Comparison of ENCODE assay signal across 26 mouse cellular contexts in genomic region chr11:52122045-52122444, GRCm38 (mm10). TPM values are rescaled to one million over a fixed set of nuclear protein-coding genes. Genes with fewer than 3 reads are reported as not detected.
"Had no signal": no experiment of that assay in that cellular context is flagged by ENCODE, and none has a peak within 500 bp of the region (broad histone marks: within the 10 kb centered on the region; RNA-seq: fewer than 3 reads in every experiment).

No protein-coding gene starts in this region.

- DNase-seq: lung, adult 2 months; lung, postnatal 14 days; lung, postnatal 36 days; retina, postnatal 1 day; right cerebral cortex, adult 18-20 months; right cerebral cortex, postnatal 25 days; right cerebral cortex, postnatal 4 days; spleen, adult 18-20 months; thymus, adult 18-20 months; thymus, postnatal 14 days; thymus, postnatal 4 days had no signal

- H3K27me3 ChIP-seq: lung, embryonic 15.5 days; megakaryocyte, embryonic 14.5 days; midbrain, embryonic 13.5 days; midbrain, embryonic 15.5 days; neural tube, embryonic 12.5 days had no signal

- H3K27ac ChIP-seq: lung, embryonic 15.5 days; macrophage; midbrain, embryonic 13.5 days; midbrain, embryonic 15.5 days; neural tube, embryonic 12.5 days had no signal

- H3K9ac ChIP-seq: lung, embryonic 15.5 days; midbrain, embryonic 13.5 days; midbrain, embryonic 15.5 days; neural tube, embryonic 12.5 days had no signal

- H3K9me3 ChIP-seq: lung, embryonic 15.5 days; midbrain, embryonic 13.5 days; midbrain, embryonic 15.5 days; neural tube, embryonic 12.5 days had no signal

- H3K4me1 ChIP-seq: midbrain, embryonic 13.5 days; midbrain, embryonic 15.5 days; neural tube, embryonic 12.5 days had no signal

- H3K4me2 ChIP-seq: lung, embryonic 15.5 days; midbrain, embryonic 11.5 days; midbrain, embryonic 13.5 days; midbrain, embryonic 15.5 days; neural tube, embryonic 12.5 days had no signal

- ATAC-seq: lung, postnatal 0 days; midbrain, embryonic 13.5 days; midbrain, embryonic 15.5 days had no signal

- H3K4me3 ChIP-seq: lung, embryonic 15.5 days; megakaryocyte, embryonic 14.5 days; midbrain, embryonic 13.5 days; midbrain, embryonic 15.5 days; neural tube, embryonic 12.5 days had no signal

RNA-seq across cellular contexts. Expression of gene Olfr1373, which starts 23.3 kb away (rescaled TPM):
- polyA plus RNA-seq: lung, adult 2 months; lung, embryonic 15.5 days; lung, postnatal 0 days; macrophage; midbrain, embryonic 11.5 days; midbrain, embryonic 13.5 days; midbrain, embryonic 15.5 days; midbrain, postnatal 0 days; neural tube, embryonic 12.5 days; neural tube, embryonic 14.5 days; small intestine, adult 2 months; stomach, embryonic 14.5 days; stomach, embryonic 16.5 days; thymus, postnatal 0 days; urinary bladder, adult 2 months had no signal
